Mouse (Mus musculus): ENCODE measurements around the gene S100a13. TPM values are rescaled to one million over a fixed set of nuclear protein-coding genes. Genes with fewer than 3 reads are reported as not detected.

The S100a13 gene
- total RNA-seq, 1 experiment from 2014 or later = 112 TPM

- ATAC-seq (replicated peaks in 1 of 2; ENCODE audit: insufficient read depth in 1 of 2, low FRiP score in 2 of 2, low TSS enrichment in 1 of 2, low read depth in 1 of 2, poor library complexity in 2 of 2, severe bottlenecking in 2 of 2) = no peak
Observed at GRCm38 (mm10) chr3:90495850-90496525, 18.2 kb upstream of the S100a13 start.

DNA sequence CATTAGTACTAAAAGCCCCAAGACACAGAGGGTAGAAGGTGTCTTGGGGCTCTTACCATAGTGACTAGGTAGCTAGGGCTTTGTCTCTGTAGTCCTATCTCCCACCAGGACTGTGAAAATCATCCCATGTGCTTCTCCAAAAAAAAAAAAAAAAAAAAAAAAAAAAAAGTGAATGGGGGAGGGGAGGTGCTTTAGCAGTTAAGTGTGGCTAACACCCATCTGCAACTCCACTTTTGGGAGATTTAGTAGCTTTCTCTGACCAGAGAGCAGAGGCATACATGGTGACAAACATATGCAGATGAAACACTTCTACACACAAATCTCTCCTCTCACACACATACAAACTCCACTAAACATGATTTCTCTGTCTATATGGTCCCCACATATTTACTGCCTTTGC lies 16.6 kb upstream of the S100a13 start:
- no peak for ATAC-seq (replicated peaks in 1 of 2; ENCODE audit: insufficient read depth in 1 of 2, low FRiP score in 2 of 2, low TSS enrichment in 1 of 2, low read depth in 1 of 2, poor library complexity in 2 of 2, severe bottlenecking in 2 of 2)

DNA sequence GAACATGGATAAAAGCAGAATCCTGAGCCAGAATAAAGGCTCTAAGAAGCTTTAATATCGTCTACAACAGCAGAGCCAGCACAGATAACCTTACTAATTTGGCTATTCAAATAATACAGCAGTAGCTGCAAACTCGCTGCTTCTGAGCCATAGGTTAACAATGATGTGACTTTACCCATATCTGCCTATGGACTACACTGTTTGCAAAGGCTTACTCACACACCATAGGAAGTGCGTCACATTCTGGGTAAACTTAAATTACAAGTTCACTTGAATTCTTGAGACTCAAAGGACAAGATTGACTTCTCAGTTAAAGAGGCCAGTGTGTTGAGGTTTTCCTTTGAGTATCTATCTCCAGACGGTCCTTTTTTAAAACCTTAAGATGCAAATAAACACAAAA lies 10.8 kb upstream of the S100a13 start:
- ATAC-seq (replicated peaks in 1 of 2; ENCODE audit: insufficient read depth in 1 of 2, low FRiP score in 2 of 2, low TSS enrichment in 1 of 2, low read depth in 1 of 2, poor library complexity in 2 of 2, severe bottlenecking in 2 of 2) = no peak

DNA sequence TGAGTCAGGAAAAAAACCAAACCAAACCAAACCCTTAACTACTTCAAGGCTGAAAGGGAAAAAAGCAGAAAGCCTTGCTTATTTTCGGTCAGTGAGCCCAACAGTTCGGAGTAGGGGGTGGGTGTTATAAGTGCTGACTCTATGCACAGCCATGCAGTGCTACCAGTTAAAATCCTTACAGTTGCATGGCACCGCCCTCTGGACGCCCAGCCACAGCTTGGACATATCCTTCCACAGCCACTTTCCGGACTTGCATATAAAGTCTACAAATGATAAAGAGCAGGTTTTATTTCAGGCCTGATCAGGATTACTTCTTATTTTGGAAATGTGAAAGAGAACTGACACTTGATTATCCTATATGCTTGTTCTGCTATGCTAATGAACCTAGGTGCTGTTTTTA lies 9.0 kb upstream of the S100a13 start:
- ATAC-seq (replicated peaks in 1 of 2; ENCODE audit: insufficient read depth in 1 of 2, low FRiP score in 2 of 2, low TSS enrichment in 1 of 2, low read depth in 1 of 2, poor library complexity in 2 of 2, severe bottlenecking in 2 of 2) = no peak

DNA sequence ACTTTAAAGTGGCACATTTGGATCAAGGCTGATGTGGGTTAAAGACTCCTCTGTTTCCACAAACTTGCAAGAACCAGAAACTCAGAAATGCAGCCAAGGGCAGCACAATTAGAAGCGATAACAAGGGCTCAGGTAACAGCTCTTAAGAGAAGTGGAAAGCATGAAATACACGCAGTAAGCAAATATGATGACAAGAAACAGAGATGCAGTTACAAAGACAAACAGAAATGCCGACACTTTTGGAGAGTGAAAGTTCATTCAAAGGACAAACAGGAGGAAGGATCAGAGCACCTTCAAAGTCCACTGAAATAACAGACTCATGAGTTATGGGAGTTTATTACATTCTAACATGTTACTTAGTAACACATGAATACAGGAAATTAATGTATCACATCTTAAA lies 7.9 kb upstream of the S100a13 start:
- ATAC-seq (replicated peaks in 1 of 2; ENCODE audit: insufficient read depth in 1 of 2, low FRiP score in 2 of 2, low TSS enrichment in 1 of 2, low read depth in 1 of 2, poor library complexity in 2 of 2, severe bottlenecking in 2 of 2) = no peak

GRCm38 (mm10) chr3:90508287-90508949 lies 5.8 kb upstream of the S100a13 start:
- ATAC-seq (replicated peaks in 1 of 2; ENCODE audit: insufficient read depth in 1 of 2, low FRiP score in 2 of 2, low TSS enrichment in 1 of 2, low read depth in 1 of 2, poor library complexity in 2 of 2, severe bottlenecking in 2 of 2) = no peak

GRCm38 (mm10) chr3:90508950-90509746 lies 5.1 kb upstream of the S100a13 start, which contains the start of gene Chtop:
TSS of gene Chtop (minus strand) at chr3:90509498.
- ATAC-seq (replicated peaks in 1 of 2; ENCODE audit: insufficient read depth in 1 of 2, low FRiP score in 2 of 2, low TSS enrichment in 1 of 2, low read depth in 1 of 2, poor library complexity in 2 of 2, severe bottlenecking in 2 of 2) = peak; percentile 77 to 82

DNA sequence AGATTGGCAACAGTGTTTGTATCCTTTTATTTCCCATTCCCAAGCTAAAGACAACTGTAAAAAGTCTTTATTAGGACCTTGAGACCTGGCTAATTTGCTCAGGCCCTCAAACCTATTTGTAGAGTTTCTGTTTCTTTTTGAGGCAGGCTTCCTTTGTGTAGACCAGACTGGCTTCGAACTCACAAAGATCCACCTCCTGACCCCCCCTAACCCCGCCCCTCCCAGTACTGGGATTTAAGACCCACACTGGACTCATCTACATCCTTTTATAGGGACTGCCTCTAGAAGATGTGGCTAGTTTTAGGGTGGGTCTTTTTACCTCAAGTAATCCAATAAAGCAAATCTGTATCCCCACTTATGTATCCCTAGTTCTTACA lies 4.5 kb upstream of the S100a13 start:
- peak in 1 of 2 experiments; percentile 7; a peak in 1 of 4 replicates for ATAC-seq (replicated peaks in 1 of 2; ENCODE audit: insufficient read depth in 1 of 2, low FRiP score in 2 of 2, low TSS enrichment in 1 of 2, low read depth in 1 of 2, poor library complexity in 2 of 2, severe bottlenecking in 2 of 2)

- no peak for ATAC-seq (replicated peaks in 1 of 2; ENCODE audit: insufficient read depth in 1 of 2, low FRiP score in 2 of 2, low TSS enrichment in 1 of 2, low read depth in 1 of 2, poor library complexity in 2 of 2, severe bottlenecking in 2 of 2)
Observed at GRCm38 (mm10) chr3:90512276-90512675, 2.0 kb upstream of the S100a13 start.

DNA sequence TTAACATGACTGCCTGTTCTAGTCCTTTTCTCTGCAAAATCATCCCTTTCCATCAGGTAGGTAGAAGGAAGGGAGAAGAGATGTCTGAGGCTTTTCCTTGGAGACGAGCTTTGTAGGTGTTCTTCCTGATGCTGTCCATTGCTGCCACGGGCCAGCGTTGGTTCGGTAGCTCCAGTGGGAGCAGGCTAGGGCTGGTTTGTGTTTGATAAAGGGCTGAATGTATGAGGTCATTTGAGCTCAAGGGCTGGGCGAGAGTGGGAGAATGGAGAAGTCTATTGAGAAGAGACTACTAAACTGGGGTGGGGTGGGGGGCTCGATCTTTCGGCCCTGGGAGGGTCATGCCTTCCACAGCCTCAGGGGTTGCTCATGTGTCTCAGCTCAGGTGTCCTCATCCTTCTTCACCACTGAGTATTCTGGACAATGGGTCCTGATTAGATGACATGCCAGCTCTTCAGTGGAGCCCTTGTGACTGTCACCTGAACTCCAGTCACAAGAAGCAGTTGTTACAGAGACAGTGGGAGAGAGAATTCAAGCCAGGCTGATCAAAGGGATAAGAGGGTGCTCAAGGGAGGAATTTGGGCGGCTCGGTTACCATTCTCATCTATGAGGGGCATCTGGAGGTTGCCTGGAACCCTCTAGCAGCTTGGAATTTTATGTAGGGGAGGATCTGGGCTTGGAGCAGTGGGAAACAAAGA lies 1.1 kb upstream of the S100a13 start:
- ATAC-seq (replicated peaks in 1 of 2; ENCODE audit: insufficient read depth in 1 of 2, low FRiP score in 2 of 2, low TSS enrichment in 1 of 2, low read depth in 1 of 2, poor library complexity in 2 of 2, severe bottlenecking in 2 of 2) = no peak

DNA sequence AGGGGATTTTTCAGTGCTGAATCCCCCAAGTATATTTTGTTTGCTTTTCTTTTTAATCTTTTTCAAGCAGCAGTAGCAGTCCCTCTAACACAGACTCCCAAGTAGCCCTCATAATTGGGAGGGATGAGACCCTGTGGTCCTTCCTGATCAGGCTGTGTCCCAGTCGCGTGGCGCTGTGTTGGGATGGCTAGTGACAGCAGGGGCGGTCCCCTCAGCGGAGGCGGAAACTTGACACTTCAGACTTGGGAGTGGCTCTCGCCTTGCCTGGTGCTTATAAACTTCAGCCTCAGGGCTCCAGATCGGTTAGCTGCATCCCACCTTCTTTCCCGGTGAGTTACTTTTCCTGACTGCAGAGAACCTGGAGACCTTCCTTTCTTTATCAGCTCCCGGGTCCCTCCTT lies 456 bp downstream of the S100a13 start:
- ATAC-seq (replicated peaks in 1 of 2; ENCODE audit: insufficient read depth in 1 of 2, low FRiP score in 2 of 2, low TSS enrichment in 1 of 2, low read depth in 1 of 2, poor library complexity in 2 of 2, severe bottlenecking in 2 of 2) = peak; percentile 83

DNA sequence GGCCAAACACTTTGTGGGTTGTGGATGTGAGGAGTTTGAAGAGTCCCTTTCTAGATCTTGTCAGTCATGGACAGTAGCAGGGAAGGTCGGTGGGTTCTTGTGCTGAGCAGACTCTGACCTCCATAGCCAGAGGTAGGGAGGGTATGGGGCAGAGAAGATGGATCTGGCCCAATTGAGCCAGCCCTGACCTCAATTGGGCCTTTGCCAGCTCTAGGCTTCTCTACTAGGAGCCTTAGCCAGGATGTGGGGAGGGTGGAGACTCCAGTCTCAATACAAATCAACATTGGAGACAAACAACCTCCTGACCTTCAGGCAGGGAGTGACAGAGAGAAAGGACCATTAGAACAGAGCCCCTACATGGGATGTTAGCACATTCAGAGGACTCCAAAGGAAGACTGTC lies 1.0 kb downstream of the S100a13 start:
- ATAC-seq (replicated peaks in 1 of 2; ENCODE audit: insufficient read depth in 1 of 2, low FRiP score in 2 of 2, low TSS enrichment in 1 of 2, low read depth in 1 of 2, poor library complexity in 2 of 2, severe bottlenecking in 2 of 2) = no peak

DNA sequence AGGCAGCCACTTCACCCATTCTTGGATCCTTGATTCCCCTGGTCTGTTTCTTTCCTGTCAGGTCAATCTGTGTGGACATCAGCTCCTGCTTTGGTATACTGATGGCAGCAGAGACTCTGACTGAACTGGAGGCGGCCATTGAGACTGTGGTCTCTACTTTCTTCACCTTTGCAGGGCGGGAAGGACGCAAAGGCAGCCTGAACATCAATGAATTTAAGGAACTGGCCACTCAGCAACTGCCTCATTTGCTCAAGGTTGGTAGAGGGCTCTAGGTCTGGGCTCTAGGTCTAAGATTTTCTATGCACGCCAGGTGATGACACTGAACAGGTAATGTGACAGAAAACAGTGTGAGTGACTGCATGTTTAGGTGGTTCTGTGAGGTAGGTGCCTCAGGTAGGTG lies 1.6 kb downstream of the S100a13 start:
- no peak for ATAC-seq (replicated peaks in 1 of 2; ENCODE audit: insufficient read depth in 1 of 2, low FRiP score in 2 of 2, low TSS enrichment in 1 of 2, low read depth in 1 of 2, poor library complexity in 2 of 2, severe bottlenecking in 2 of 2)

DNA sequence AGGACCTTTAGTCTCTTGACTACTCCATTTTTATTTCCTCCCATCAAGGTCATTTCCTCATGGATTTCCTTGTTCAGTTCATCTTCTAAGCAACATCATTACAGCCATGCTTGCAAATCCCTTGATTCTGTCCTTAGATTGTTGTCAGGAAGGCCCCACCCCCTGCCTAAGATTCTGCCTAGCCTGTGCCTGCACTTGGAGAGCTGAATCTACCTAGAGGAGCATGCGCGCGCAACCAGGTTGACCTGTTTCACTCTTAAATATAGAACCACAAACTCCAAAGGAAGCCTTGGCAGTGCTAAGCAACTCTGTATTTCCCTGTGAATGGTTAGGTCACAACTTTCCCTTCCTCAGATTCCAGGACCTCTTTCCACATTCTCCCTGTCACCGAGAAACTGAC lies 3.5 kb downstream of the S100a13 start:
- ATAC-seq (replicated peaks in 1 of 2; ENCODE audit: insufficient read depth in 1 of 2, low FRiP score in 2 of 2, low TSS enrichment in 1 of 2, low read depth in 1 of 2, poor library complexity in 2 of 2, severe bottlenecking in 2 of 2) = no peak

DNA sequence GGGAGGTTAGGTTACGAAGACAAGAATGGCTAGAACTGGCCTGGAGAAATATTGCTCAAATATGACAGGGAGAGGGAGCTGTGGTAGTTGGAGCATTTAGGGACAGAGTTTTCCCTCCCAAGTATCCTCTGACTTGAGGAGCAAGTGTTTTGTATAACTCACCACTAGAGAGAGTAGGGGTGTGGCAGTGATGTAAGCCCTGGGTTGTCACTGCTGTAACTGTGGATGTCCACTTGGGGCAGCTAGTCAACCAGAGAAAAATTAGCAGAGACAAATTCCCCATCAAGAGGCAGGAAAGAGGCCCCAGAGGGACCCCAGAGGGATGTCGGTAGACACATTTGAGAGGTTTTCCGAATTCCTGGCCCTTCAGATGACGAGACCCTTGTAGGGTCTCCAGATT lies 11.2 kb downstream of the S100a13 start:
- ATAC-seq (replicated peaks in 1 of 2; ENCODE audit: insufficient read depth in 1 of 2, low FRiP score in 2 of 2, low TSS enrichment in 1 of 2, low read depth in 1 of 2, poor library complexity in 2 of 2, severe bottlenecking in 2 of 2) = peak; percentile 89 to 90

GRCm38 (mm10) chr3:90526076-90526475 lies 11.8 kb downstream of the S100a13 start:
- ATAC-seq (replicated peaks in 1 of 2; ENCODE audit: insufficient read depth in 1 of 2, low FRiP score in 2 of 2, low TSS enrichment in 1 of 2, low read depth in 1 of 2, poor library complexity in 2 of 2, severe bottlenecking in 2 of 2) = no peak

DNA sequence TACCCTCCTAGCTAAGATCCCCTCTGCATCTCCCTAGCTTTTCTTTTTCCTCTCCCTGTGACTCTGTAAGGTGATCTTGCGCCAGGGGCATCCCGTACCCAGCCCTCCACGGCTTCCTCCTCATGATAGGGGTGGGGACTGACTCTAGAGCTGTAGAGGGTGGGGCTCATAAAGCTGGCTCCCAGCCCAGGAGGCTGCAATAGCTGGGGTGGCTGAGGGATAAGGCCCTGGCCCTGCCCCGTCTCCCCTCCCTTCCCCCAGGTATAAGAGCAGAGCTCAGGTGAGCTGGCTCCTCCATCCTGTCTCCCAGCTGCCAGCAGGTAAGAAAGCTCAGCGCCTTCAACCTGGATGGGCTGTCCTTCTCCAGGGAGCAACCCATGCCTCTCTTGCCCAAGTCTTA lies 12.3 kb downstream of the S100a13 start, which contains the start of gene S100a14:
TSS of gene S100a14 (plus strand) at position 277 of the 400 bp plus-strand sequence.
- ATAC-seq (replicated peaks in 1 of 2; ENCODE audit: insufficient read depth in 1 of 2, low FRiP score in 2 of 2, low TSS enrichment in 1 of 2, low read depth in 1 of 2, poor library complexity in 2 of 2, severe bottlenecking in 2 of 2) = 0 out of 4 replicates have a peak, but pooled peaks of 1 of the 2 experiments have one; percentile 17

Measured in hematopoietic stem cell, adult 5-6 weeks (primary cell).